Mouse (Mus musculus) hindbrain, embryonic 14.5 days (tissue): ENCODE results near the gene Gjd3. TPM values are rescaled to one million over a fixed set of nuclear protein-coding genes. Genes with fewer than 3 reads are reported as not detected.

Experiments
- ATAC-seq: fragments of 200-750 bp; cut with Nextera tagmentation; 2 replicates; pipeline ENCODE4 v1.8.0; 2017; ENCODE audit warnings: moderate number of reproducible peaks, mild to moderate bottlenecking, moderate TSS enrichment, moderate library complexity; ENCODE audit not compliant: low FRiP score
- DNase-seq: peaks from one replicate; pipeline ENCODE4 v3.0.0-alpha.2; 2015; ENCODE audit warnings: low spot score
- H3K27ac ChIP-seq: fragments of 300-500 bp; sonication (generic); 2 replicates; pipeline ENCODE4 v1.5.1; 2014; ENCODE audit warnings: mild to moderate bottlenecking, moderate library complexity
- H3K27me3 ChIP-seq: fragments of 300-500 bp; sonication (generic); 2 replicates; pipeline ENCODE4 v1.6.1; 2014; ENCODE audit warnings: mild to moderate bottlenecking, low read length, mixed read lengths; ENCODE audit not compliant: control insufficient read depth, insufficient read depth
- H3K36me3 ChIP-seq: fragments of 300-500 bp; sonication (generic); replicated peaks from 2 replicates; pipeline ENCODE4 v1.6.1; 2014; ENCODE audit not compliant: control insufficient read depth, insufficient read depth
- H3K4me1 ChIP-seq: fragments of 300-500 bp; sonication (generic); replicated peaks from 2 replicates; pipeline ENCODE4 v1.6.1; 2014; ENCODE audit warnings: antibody characterized with exemption, low read length, mixed read lengths; ENCODE audit not compliant: control insufficient read depth, insufficient read depth
- H3K4me2 ChIP-seq: fragments of 300-500 bp; sonication (generic); replicated peaks from 2 replicates; pipeline ENCODE4 v1.6.1; 2014; ENCODE audit warnings: mild to moderate bottlenecking, moderate library complexity
- H3K4me3 ChIP-seq: fragments of 300-500 bp; sonication (generic); replicated peaks from 2 replicates; pipeline ENCODE4 v1.5.1; 2014; ENCODE audit warnings: mild to moderate bottlenecking, low read length
- H3K9ac ChIP-seq: fragments of 300-500 bp; sonication (generic); 2 replicates; pipeline ENCODE4 v1.6.1; 2014
- H3K9me3 ChIP-seq: fragments of 300-500 bp; sonication (generic); 2 replicates; pipeline ENCODE4 v1.6.1; 2016; ENCODE audit warnings: low read length; ENCODE audit not compliant: control insufficient read depth
- WGBS: fragments of 180-500 bp; shearing (Covaris S2); extraction: QIAGEN DNeasy Blood & Tissue Kit; methylation state at CpG from one replicate; pipeline ENCODE4 v1.1.7; 2014; 5-methylcytosine and 5-hydroxymethylcytosine counted together
- polyA plus RNA-seq: library from polyadenylated mRNA; unstranded; fragments of >200 nt; fragmentation: Nextera tagmentation; extraction: Ambion mirVana; gene quantifications from 2 replicates; pipeline ENCODE4 v1.2.1, GENCODE M21; 2014

Gene Gjd3
- polyA plus RNA-seq, 1 experiment from 2014 or later = 1.4 TPM

DNA sequence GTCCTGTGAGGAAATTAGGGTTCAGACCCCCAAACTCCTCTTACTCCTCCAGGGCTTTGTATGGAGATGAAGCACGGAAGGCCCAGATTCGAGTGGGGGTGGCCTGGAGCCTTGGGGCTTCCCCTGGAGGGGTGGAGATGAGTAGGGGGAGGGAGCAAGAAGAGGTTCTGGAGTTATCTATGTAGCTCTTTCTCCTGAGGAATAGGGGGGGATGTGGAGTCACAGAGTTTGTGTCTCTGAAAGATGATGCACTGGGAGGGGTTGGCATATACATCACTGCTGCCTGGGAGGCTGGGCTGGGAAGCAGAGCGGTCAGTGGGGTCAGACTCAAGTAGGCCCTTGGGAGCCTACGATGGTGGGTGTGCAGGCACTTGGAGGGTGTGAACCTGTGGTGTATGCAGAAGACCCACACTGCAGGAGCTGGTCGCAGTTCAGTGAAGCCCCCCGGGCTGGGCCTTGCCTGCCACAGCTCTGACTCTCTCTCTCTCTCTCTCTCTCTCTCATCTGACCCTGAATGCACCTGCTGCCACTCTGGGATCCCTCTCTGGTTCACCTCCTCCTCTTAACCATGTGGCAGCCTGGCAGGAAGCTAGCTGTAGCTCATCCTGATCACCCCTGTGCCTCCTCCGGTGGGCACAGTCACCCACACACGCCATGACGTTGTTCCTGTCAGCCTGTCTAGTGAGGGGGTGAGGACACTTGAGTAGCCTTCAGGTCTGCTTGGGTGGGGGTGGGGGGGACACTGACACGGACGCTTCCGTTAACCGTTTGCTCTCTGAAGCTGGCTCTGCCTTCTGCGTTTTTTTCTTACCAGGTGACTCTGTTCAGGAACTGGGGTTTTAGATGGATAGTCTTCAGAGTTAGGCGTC is 43.5 kb downstream of the Gjd3 start:
- DNase-seq (no peak), ATAC-seq (no peak)
- Histone ChIP-seq H3K27ac (no peak overlapping the region), H3K4me1 (peaks cover 73% of the 10 kb centered on the region), H3K4me2 (peak overlapping the region; percentile 83), H3K9ac (0 out of 2 replicates have a peak overlapping the region, but pooled peaks have one; percentile 20), H3K27me3 (no peaks in the 10 kb centered on the region), H3K36me3 (no peaks in the 10 kb centered on the region), H3K4me3 (0 out of 2 replicates have a peak overlapping the region, but pooled peaks have one; percentile 47), H3K9me3 (no peaks in the 10 kb centered on the region)
- 54% methylated on average over 15 of the region's 15 CpGs for WGBS

DNA sequence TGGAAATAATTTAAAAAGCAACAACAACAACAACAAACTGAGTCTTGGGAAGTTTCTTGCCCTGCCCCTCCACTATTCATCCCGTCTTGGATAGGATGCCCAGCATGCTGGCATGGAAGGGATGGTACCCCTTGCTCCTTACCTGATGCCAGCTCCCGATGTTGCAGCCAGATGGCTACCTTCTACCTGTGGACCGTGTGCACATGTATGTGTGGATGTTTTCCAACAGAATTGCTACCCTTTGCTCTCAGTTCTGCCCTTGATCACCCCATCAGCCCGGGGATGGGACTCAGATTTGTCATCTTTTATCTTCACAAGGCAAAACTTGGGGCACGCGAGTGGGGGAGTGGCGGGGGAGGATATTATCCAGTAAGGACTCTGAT is 44.1 kb downstream of the Gjd3 start:
- Histone ChIP-seq H3K27me3 (no peaks in the 10 kb centered on the region), H3K9me3 (no peaks in the 10 kb centered on the region), H3K9ac (0 out of 2 replicates have a peak overlapping the region, but pooled peaks have one; percentile 20), H3K4me2 (peak overlapping the region; percentile 83), H3K27ac (no peak overlapping the region), H3K4me3 (peak overlapping the region; percentile 47), H3K4me1 (peaks cover 68% of the 10 kb centered on the region), H3K36me3 (no peaks in the 10 kb centered on the region)
- 46% methylated on average over 7 of the region's 7 CpGs for WGBS
- no peak for DNase-seq
- ATAC-seq = no peak

DNA sequence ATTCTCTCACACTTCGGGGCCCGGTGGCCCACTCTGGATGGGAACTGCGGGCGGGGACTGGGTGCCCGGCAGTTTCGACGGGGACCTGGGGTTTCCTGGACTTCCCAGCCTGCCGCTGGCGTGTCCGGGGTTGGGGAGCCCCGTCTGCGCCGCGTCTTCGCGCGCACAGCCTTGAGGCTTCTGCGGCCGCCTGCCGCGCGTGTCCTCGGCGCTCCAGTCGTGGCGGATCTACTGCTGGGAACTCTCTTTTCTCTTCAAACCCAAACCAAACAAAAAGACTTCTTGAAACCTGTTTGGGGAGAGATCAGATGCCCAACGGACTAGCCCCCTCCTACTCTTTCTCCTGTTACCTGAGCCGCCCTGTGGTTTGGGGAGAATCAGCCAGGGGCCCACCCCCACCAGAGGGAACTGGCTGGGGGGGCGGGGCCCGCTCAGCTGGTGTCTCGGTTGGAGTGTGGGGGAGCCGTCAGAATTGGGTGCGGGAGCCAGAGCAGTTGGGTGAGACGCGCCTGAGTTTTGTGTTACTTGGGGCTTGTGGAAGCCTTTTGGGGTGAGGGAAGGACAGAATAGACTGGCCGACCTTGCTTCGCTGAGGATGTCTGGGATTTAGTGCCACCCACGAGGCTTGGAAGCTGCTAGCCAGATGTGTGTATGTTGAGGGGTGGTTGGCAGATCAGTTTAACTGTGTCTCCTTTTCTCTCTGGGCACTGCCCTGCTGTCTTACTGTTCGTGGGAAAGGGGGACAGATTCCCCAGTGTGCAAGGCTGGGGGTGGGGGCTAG is 44.7 kb downstream of the Gjd3 start:
- DNase-seq = no peak
- Histone ChIP-seq H3K27me3 (no peaks in the 10 kb centered on the region), H3K36me3 (no peaks in the 10 kb centered on the region), H3K4me2 (peak overlapping the region; percentile 83), H3K4me3 (peak overlapping the region; percentile 47), H3K4me1 (peaks cover 65% of the 10 kb centered on the region), H3K9ac (peak overlapping the region; percentile 59), H3K27ac (peak overlapping the region; percentile 10; the same call in 1 of the 2 replicates), H3K9me3 (no peaks in the 10 kb centered on the region)
- WGBS = 1% methylated on average over 39 of the region's 39 CpGs
- peak; percentile 10; the same call in 1 of the 2 replicates for ATAC-seq

DNA sequence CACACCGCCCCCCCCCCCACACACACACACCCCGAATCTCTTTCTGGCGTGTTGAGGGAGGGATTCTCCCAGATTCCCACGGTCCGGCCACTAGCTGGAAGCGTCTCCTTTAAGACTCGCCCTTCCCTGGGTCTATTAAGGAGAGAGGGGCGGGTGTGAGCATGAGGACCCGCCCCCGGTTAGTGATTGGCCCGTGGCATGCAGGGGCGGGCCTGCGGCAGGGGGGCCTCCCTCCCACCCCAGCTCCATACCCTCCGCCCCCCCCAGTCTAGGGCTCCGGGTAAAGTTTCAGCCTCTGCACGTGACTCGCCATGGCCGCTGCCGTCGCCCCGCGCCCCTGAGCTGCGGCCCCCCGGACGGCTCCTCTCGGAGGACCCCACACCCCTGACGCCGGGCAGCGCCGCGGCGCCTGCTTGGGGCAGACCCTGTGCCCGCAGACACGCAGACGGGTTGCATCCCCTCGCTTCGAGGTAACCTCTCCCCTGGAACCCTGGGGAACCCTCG is 45.4 kb downstream of the Gjd3 start:
- H3K4me1 ChIP-seq = peaks cover 65% of the 10 kb centered on the region
- no peaks in the 10 kb centered on the region for H3K36me3 ChIP-seq
- ATAC-seq (peak; percentile 89), DNase-seq (peak; percentile 82)
- peak overlapping the region; percentile 59 for H3K9ac ChIP-seq
- H3K27ac ChIP-seq = peak overlapping the region; percentile 10; the same call in 1 of the 2 replicates
- peak overlapping the region; percentile 83 for H3K4me2 ChIP-seq
- H3K4me3 ChIP-seq = peak overlapping the region; percentile 47
- WGBS = under 1% methylated on average over 36 of the region's 38 CpGs
- no peaks in the 10 kb centered on the region for H3K9me3 ChIP-seq
- H3K27me3 ChIP-seq = no peaks in the 10 kb centered on the region

DNA sequence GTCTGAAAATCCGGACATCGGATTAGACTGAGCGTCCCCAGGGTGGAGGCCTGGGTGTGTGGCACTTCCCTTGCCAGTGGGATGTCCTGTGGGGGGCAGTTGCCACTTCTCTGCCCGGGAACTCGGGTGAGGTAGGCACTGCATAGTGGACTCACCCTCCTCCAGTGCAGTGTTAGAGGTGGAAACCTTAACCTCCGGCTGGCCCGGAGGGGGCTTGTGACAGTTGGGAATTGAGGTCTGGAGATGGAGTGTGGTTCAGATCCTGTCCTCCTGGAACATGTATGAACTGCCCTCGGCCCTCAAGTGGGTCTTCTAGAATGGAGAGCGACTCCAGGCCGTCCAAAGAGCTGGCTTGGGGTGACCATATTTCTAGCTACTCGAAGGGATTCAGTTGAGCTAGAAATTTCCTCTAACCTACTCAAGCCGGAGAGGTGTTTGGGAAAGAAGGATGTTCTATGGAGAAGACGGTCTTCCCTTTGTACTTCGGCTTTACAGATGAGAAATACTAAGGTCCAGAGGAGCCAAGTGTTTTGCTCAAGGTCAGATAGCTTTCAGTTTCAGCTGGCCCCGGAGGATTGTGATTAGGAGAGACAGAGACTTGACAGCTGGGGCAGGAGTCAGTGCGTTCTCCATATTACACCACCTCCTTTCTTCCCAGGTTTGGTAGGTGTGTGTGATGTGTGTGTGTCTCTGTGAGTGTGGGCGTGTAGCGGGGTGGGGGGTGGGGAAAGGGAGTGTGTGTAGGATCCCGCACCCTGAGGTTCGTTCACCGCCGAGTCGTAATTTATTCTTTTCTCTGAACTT is 46.0 kb downstream of the Gjd3 start:
- H3K4me1 ChIP-seq = peaks cover 65% of the 10 kb centered on the region
- no peaks in the 10 kb centered on the region for H3K9me3 ChIP-seq
- WGBS = 3% methylated on average over 23 of the region's 23 CpGs
- peak overlapping the region; percentile 59 for H3K9ac ChIP-seq
- H3K4me3 ChIP-seq = peak overlapping the region; percentile 47
- peak overlapping the region; percentile 10; the same call in 1 of the 2 replicates for H3K27ac ChIP-seq
- ATAC-seq (peak; percentile 26; the same call in 1 of the 2 replicates), DNase-seq (no peak)
- H3K4me2 ChIP-seq = peak overlapping the region; percentile 83
- H3K27me3 ChIP-seq = no peaks in the 10 kb centered on the region
- H3K36me3 ChIP-seq = no peaks in the 10 kb centered on the region

DNA sequence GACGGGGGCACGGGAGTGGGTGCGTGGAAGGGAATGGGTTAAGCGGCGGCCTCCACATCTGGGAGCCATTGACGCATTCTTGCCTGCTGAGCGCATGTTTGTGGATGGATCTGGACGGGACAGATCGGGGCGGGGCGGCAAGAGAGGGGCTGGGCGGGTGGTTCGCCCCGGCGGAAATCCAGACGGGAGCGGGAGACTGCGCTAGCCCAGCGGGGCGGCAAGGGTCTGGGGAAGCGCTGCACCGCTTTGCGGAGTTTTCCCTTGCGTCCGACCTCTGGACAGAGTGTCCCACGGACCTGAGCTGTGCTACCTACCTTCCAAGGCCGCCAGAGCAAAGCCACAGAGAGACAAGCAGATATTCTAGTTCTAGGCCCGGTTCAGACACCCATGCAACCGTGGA is 46.6 kb downstream of the Gjd3 start:
- Histone ChIP-seq H3K9ac (peak overlapping the region; percentile 59; the same call in 1 of the 2 replicates), H3K9me3 (no peaks in the 10 kb centered on the region), H3K36me3 (no peaks in the 10 kb centered on the region), H3K27ac (no peak overlapping the region), H3K4me2 (peak overlapping the region; percentile 83), H3K27me3 (no peaks in the 10 kb centered on the region), H3K4me1 (peaks cover 65% of the 10 kb centered on the region), H3K4me3 (peak overlapping the region; percentile 47; the same call in 1 of the 2 replicates)
- 3% methylated on average over 29 of the region's 29 CpGs for WGBS
- ATAC-seq (no peak), DNase-seq (no peak)

DNA sequence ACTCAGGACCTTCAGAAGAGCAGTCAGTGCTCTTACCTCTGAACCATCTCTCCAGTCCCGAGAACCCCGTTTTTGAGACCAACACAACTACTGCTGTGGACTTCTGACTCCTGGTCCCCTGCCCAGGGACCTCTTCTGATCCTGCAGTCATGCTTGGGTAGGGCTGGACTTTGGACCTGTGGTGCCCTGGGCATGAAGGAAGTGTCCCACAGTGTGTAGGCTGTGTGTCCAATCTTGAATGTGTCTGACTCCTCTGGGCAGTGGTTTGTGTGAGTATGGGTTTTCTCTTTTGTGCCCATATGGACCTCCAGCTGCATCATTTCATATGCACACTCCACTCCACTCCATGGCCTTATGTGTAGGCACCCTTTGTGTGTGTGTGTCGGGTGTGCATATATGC is 47.7 kb downstream of the Gjd3 start:
- WGBS = 92% methylated on average over 3 of the region's 3 CpGs
- no peaks in the 10 kb centered on the region for H3K9me3 ChIP-seq
- H3K36me3 ChIP-seq = no peaks in the 10 kb centered on the region
- DNase-seq = no peak
- H3K4me3 ChIP-seq = no peak overlapping the region
- ATAC-seq = no peak
- peaks cover 65% of the 10 kb centered on the region for H3K4me1 ChIP-seq
- no peak overlapping the region for H3K9ac ChIP-seq
- H3K27ac ChIP-seq = no peak overlapping the region
- no peak overlapping the region for H3K4me2 ChIP-seq
- no peaks in the 10 kb centered on the region for H3K27me3 ChIP-seq

DNA sequence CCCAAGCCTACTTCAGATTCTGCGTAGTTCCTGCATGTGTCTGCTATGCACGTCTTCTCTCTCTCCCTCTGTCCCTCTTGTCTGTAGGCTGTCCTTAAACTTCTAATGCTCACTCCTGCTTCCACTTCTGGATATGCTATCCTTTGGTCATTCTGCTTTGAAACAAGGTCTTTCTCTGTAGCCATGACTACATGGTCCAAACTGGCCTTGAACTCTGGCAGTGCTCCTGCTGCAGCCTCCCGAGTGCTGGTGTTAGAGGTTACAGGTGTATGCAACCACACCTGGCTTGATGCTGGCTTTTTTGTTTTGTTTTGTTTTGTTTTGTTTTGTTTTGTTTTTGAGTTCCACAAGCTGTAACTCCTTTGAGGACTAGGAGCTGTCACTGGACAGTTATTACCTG is 48.4 kb downstream of the Gjd3 start:
- Histone ChIP-seq H3K4me3 (no peak overlapping the region), H3K9ac (no peak overlapping the region), H3K27me3 (no peaks in the 10 kb centered on the region), H3K4me2 (no peak overlapping the region), H3K27ac (no peak overlapping the region), H3K9me3 (no peaks in the 10 kb centered on the region), H3K4me1 (peaks cover 65% of the 10 kb centered on the region), H3K36me3 (no peaks in the 10 kb centered on the region)
- ATAC-seq (no peak), DNase-seq (no peak)
- 92% methylated on average over 3 of the region's 3 CpGs for WGBS
